Mouse (Mus musculus): ENCODE measurements around the gene 2900026A02Rik.

DNA sequence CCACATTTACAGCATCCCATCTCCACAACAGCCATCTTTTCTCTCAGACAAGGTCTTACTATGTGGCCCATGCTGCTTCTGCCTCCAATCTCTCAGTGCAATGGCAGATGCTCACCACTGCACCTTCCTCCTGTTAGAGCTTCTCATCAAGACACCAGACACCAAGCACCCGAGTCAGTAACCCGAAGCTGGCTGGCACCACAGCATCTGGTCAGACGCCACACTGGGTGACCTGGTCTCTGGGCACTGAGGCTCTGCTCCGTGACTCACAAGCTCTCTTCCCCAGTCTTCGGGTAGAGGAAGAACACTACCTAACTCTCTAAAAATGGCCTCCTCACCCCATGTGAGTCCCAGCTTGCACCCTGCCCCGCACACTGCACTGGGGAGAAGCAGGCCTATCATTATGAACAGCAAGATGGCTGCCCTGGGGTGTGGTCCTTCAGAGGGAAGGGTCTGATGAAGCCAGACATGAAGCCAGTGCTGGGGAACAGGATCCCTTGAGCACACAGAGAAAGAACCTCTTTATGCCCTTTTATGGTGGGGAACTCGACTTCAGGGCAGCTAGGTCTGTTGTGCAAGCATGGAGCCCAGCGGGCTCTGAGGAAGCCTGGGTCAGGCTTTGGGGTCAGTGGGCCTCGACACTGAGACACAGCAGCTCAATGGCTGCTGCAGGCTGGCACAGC is 70.0 kb downstream of the 2900026A02Rik start:
- TF ChIP-seq CTCF (IDR thresholded peaks at IDR 0.05; ENCODE audit: low read depth, low read length) (no peak), POLR2A (IDR thresholded peaks at IDR 0.05; ENCODE audit: extremely low read depth, insufficient read depth, low read length) (no peak)
